Mouse (Mus musculus): ENCODE measurements around the gene Ing2.

Ing2 gene

GRCm38 (mm10) chr8:47674777-47675710 is at the start of gene Ing2:
TSS of gene Ing2 (minus strand) at chr8:47675556.
- peak; percentile 100 for DNase-seq (ENCODE audit: low read depth, low spot score)

GRCm38 (mm10) chr8:47721609-47722008 is 46.3 kb upstream of the Ing2 start:
- DNase-seq (ENCODE audit: low read depth, low spot score) = no peak

GRCm38 (mm10) chr8:47718641-47719040 is 43.3 kb upstream of the Ing2 start:
- no peak for DNase-seq (ENCODE audit: low read depth, low spot score)

- peak; percentile 97 for DNase-seq (ENCODE audit: low read depth, low spot score)
Observed at GRCm38 (mm10) chr8:47713761-47714745, 38.7 kb upstream of the Ing2 start, which contains the start of gene Cdkn2aip. TSS of gene Cdkn2aip (minus strand) at chr8:47713932.

GRCm38 (mm10) chr8:47713171-47713663 is 37.9 kb upstream of the Ing2 start:
- peak; percentile 51 for DNase-seq (ENCODE audit: low read depth, low spot score)

- no peak for DNase-seq (ENCODE audit: low read depth, low spot score)
Observed at GRCm38 (mm10) chr8:47708106-47708505, 32.8 kb upstream of the Ing2 start.

- DNase-seq (ENCODE audit: low read depth, low spot score) = no peak
Observed at GRCm38 (mm10) chr8:47706746-47707145, 31.4 kb upstream of the Ing2 start.

- DNase-seq (ENCODE audit: low read depth, low spot score) = no peak
Observed at GRCm38 (mm10) chr8:47702333-47702732, 27.0 kb upstream of the Ing2 start.

GRCm38 (mm10) chr8:47697696-47698095 is 22.3 kb upstream of the Ing2 start:
- DNase-seq (ENCODE audit: low read depth, low spot score) = no peak

- no peak for DNase-seq (ENCODE audit: low read depth, low spot score)
Observed at GRCm38 (mm10) chr8:47695431-47696105, 20.2 kb upstream of the Ing2 start.

GRCm38 (mm10) chr8:47693119-47693518 is 17.8 kb upstream of the Ing2 start:
- peak; percentile 81 for DNase-seq (ENCODE audit: low read depth, low spot score)

- no peak for DNase-seq (ENCODE audit: low read depth, low spot score)
Observed at GRCm38 (mm10) chr8:47691831-47692230, 16.5 kb upstream of the Ing2 start.

- no peak for DNase-seq (ENCODE audit: low read depth, low spot score)
Observed at GRCm38 (mm10) chr8:47691303-47691702, 15.9 kb upstream of the Ing2 start.

- peak; percentile 29 for DNase-seq (ENCODE audit: low read depth, low spot score)
Observed at GRCm38 (mm10) chr8:47690674-47691078, 15.3 kb upstream of the Ing2 start.

- no peak for DNase-seq (ENCODE audit: low read depth, low spot score)
Observed at GRCm38 (mm10) chr8:47689704-47690326, 14.5 kb upstream of the Ing2 start.

- no peak for DNase-seq (ENCODE audit: low read depth, low spot score)
Observed at GRCm38 (mm10) chr8:47684441-47684840, 9.1 kb upstream of the Ing2 start.

- DNase-seq (ENCODE audit: low read depth, low spot score) = no peak
Observed at GRCm38 (mm10) chr8:47683994-47684393, 8.6 kb upstream of the Ing2 start.

- no peak for DNase-seq (ENCODE audit: low read depth, low spot score)
Observed at GRCm38 (mm10) chr8:47680306-47680705, 5.0 kb upstream of the Ing2 start.

- no peak for DNase-seq (ENCODE audit: low read depth, low spot score)
Observed at GRCm38 (mm10) chr8:47679603-47680002, 4.2 kb upstream of the Ing2 start.

GRCm38 (mm10) chr8:47676631-47677030 is 1.3 kb upstream of the Ing2 start:
- no peak for DNase-seq (ENCODE audit: low read depth, low spot score)

- no peak for DNase-seq (ENCODE audit: low read depth, low spot score)
Observed at GRCm38 (mm10) chr8:47676224-47676623, 868 bp upstream of the Ing2 start.
